In the genomic region with DNA sequence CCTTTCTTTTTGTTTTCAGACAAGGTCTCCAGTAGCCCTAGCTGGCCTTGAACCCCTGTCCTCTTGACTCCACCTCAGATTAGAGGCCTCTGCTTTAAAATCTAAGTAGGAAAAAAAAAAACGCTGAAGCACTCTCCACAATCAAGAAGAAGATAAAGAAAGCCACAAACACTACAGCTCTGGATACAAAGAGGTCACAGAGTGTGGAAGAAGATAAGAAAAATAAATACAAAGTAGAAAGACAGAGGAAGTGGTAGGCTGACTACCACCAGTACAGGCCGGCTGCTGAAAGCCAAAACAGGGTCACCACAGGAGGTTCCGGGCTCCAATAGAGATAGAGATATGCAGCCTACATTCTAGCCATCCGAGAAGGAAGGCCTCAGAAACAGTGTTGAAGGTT, we compare ENCODE assay signal across 14 mouse cellular contexts.
DNase-seq lines count a peak whose midpoint lies in the region; ATAC-seq and TF ChIP-seq lines count a peak whose summit lies in the region.
"Had no signal": no experiment of that assay in that cellular context is flagged by ENCODE, and none has a peak within 500 bp of the region (broad histone marks: within the 10 kb centered on the region; RNA-seq: fewer than 3 reads in every experiment).

No protein-coding gene starts in this region.

- H3K9ac ChIP-seq in intestine, embryonic 16.5 days (ENCODE audit: low read depth, low read length), result no peak overlapping the region
- no peak overlapping the region for H3K9ac ChIP-seq in forebrain, embryonic 15.5 days (replicated peaks)
- no peak overlapping the region for H3K9ac ChIP-seq in midbrain, embryonic 15.5 days
- H3K9ac ChIP-seq: forebrain, embryonic 12.5 days had no signal

- H3K4me1 ChIP-seq in G1E (ENCODE audit: insufficient read depth, low read depth, low read length), result peaks cover 42% of the 10 kb centered on the region
- H3K4me1 ChIP-seq in intestine, embryonic 16.5 days (ENCODE audit: control insufficient read depth, insufficient read depth, low read length), result peaks cover 5% of the 10 kb centered on the region; the same call in 1 of the 2 replicates
- no peaks in the 10 kb centered on the region for H3K4me1 ChIP-seq in forebrain, embryonic 15.5 days
- no peaks in the 10 kb centered on the region for H3K4me1 ChIP-seq in midbrain, embryonic 15.5 days
- H3K4me1 ChIP-seq: forebrain, embryonic 12.5 days had no signal

- H3K36me3 ChIP-seq in G1E (replicated peaks), result peaks cover 91% of the 10 kb centered on the region
- H3K36me3 ChIP-seq in intestine, embryonic 16.5 days (ENCODE audit: control insufficient read depth, insufficient read depth, low read length), result peaks cover 6% of the 10 kb centered on the region; the same call in 1 of the 2 replicates
- peaks cover 6% of the 10 kb centered on the region for H3K36me3 ChIP-seq in forebrain, embryonic 15.5 days
- H3K36me3 ChIP-seq in midbrain, embryonic 15.5 days (replicated peaks), result no peaks in the 10 kb centered on the region; the same call in 1 of the 2 replicates

- DNase-seq in left cerebral cortex, adult 2 months (ENCODE audit: extremely low spot score in 1 of 2, low spot score in 2 of 2), result no peak
- DNase-seq in left cerebral cortex, adult 11 months (ENCODE audit: low spot score), result no peak
- peak; percentile 71 for DNase-seq in G1E (ENCODE audit: low spot score)
- DNase-seq in natural killer cell, adult 2 months (ENCODE audit: low spot score in 2 of 2), result peak; percentile 53 to 62
- DNase-seq: embryo, embryonic 11 days; kidney, adult 9 months; lung, postnatal 10 days; right cerebral cortex, postnatal 25 days; thymus, postnatal 4 days had no signal

- H3K27me3 ChIP-seq in G1E (ENCODE audit: insufficient read depth, low read length), result no peaks in the 10 kb centered on the region
- no peaks in the 10 kb centered on the region for H3K27me3 ChIP-seq in intestine, embryonic 16.5 days (replicated peaks; ENCODE audit: control insufficient read depth, insufficient read depth, low read length)
- H3K27me3 ChIP-seq in forebrain, embryonic 15.5 days, result no peaks in the 10 kb centered on the region
- no peaks in the 10 kb centered on the region for H3K27me3 ChIP-seq in midbrain, embryonic 15.5 days (replicated peaks)
- H3K27me3 ChIP-seq: forebrain, embryonic 12.5 days had no signal

- H3K9me3 ChIP-seq in G1E (replicated peaks), result peaks cover 5% of the 10 kb centered on the region
- H3K9me3 ChIP-seq in intestine, embryonic 16.5 days (ENCODE audit: control insufficient read depth, low read length), result no peaks in the 10 kb centered on the region
- no peaks in the 10 kb centered on the region for H3K9me3 ChIP-seq in forebrain, embryonic 15.5 days
- no peaks in the 10 kb centered on the region for H3K9me3 ChIP-seq in midbrain, embryonic 15.5 days

- TF ChIP-seq CTCF in left cerebral cortex, adult 2 months (IDR thresholded peaks at IDR 0.05), result no peak
- TF ChIP-seq CTCF in G1E (IDR thresholded peaks at IDR 0.05; ENCODE audit: low read depth, low read length), result no peak

- peak overlapping the region; percentile 53 for H3K27ac ChIP-seq in left cerebral cortex, adult 2 months
- H3K27ac ChIP-seq in intestine, embryonic 16.5 days (ENCODE audit: low read length), result 0 out of 2 replicates have a peak overlapping the region, but pooled peaks have one; percentile 15
- no peak overlapping the region for H3K27ac ChIP-seq in forebrain, embryonic 15.5 days (replicated peaks)
- no peak overlapping the region for H3K27ac ChIP-seq in midbrain, embryonic 15.5 days
- H3K27ac ChIP-seq: forebrain, embryonic 12.5 days had no signal

- H3K4me3 ChIP-seq in left cerebral cortex, adult 2 months, result no peak overlapping the region
- no peak overlapping the region for H3K4me3 ChIP-seq in G1E (ENCODE audit: low read depth, low read length)
- no peak overlapping the region for H3K4me3 ChIP-seq in intestine, embryonic 16.5 days (ENCODE audit: low read length)
- H3K4me3 ChIP-seq in forebrain, embryonic 15.5 days, result no peak overlapping the region
- no peak overlapping the region for H3K4me3 ChIP-seq in midbrain, embryonic 15.5 days
- H3K4me3 ChIP-seq: forebrain, embryonic 12.5 days had no signal

- H3K4me2 ChIP-seq in intestine, embryonic 16.5 days (ENCODE audit: low read depth, low read length), result no peak overlapping the region
- no peak overlapping the region for H3K4me2 ChIP-seq in forebrain, embryonic 15.5 days (replicated peaks)
- H3K4me2 ChIP-seq in midbrain, embryonic 15.5 days, result no peak overlapping the region
- H3K4me2 ChIP-seq: forebrain, embryonic 12.5 days had no signal

- ATAC-seq in G1E (ENCODE audit: extremely low read depth, insufficient number of reproducible peaks, low FRiP score, poor library complexity, severe bottlenecking), result peak; percentile 77
- no peak for ATAC-seq in intestine, embryonic 16.5 days
- no peak for ATAC-seq in monocyte, adult 5-6 weeks (replicated peaks; ENCODE audit: insufficient number of reproducible peaks, low FRiP score, low TSS enrichment, poor library complexity, severe bottlenecking)
- no peak for ATAC-seq in forebrain, embryonic 15.5 days (replicated peaks)
- no peak for ATAC-seq in midbrain, embryonic 15.5 days (replicated peaks)

- intact Hi-C loops in left cerebral cortex, adult 2 months (cut with DNase I), result no loop called here

- WGBS in intestine, embryonic 16.5 days, result 46% methylated on average over 4 of the region's 4 CpGs
- WGBS in forebrain, embryonic 15.5 days, result 75% methylated on average over 4 of the region's 4 CpGs
- 70% methylated on average over 4 of the region's 4 CpGs for WGBS in midbrain, embryonic 15.5 days

Comparison
In these comparisons a context has a peak if more than half of its experiments do, and no peak if none do; other contexts are left out.
1. DNase-seq: peak in G1E (single experiment) and natural killer cell, adult 2 months (2 of 2); none in left cerebral cortex, adult 2 months (0 of 2) and left cerebral cortex, adult 11 months (single experiment).
2. H3K27ac ChIP-seq: peak in left cerebral cortex, adult 2 months (single experiment) and intestine, embryonic 16.5 days (single experiment); none in forebrain, embryonic 15.5 days (single experiment) and midbrain, embryonic 15.5 days (single experiment).